Mouse (Mus musculus): ENCODE results near the gene Clcc1.

- TF ChIP-seq CTCF (IDR thresholded peaks at IDR 0.05; ENCODE audit: extremely low read depth, insufficient read depth, insufficient read length, insufficient replicate concordance) (no peak), POLR2A (IDR thresholded peaks at IDR 0.05; ENCODE audit: low read depth, low read length) (no peak)
Observed at GRCm38 (mm10) chr3:108698662-108699061, 44.9 kb downstream of the Clcc1 start.
